In genomic region chr1:33846807-33847206, GRCm38 (mm10) we compare ENCODE assay signal across 23 mouse cellular contexts. TPM values are rescaled to one million over a fixed set of nuclear protein-coding genes. Genes with fewer than 3 reads are reported as not detected.
DNase-seq lines count a peak whose midpoint lies in the region; ATAC-seq and TF ChIP-seq lines count a peak whose summit lies in the region.
"Had no signal": no experiment of that assay in that cellular context is flagged by ENCODE, and none has a peak within 500 bp of the region (broad histone marks: within the 10 kb centered on the region; RNA-seq: fewer than 3 reads in every experiment).

No protein-coding gene starts in this region.

- H3K27ac ChIP-seq in hindbrain, postnatal 0 days, result no peak overlapping the region
- no peak overlapping the region for H3K27ac ChIP-seq in hindbrain, embryonic 10.5 days
- H3K27ac ChIP-seq: forebrain, embryonic 13.5 days; liver, embryonic 13.5 days; stomach, embryonic 15.5 days had no signal

- H3K4me3 ChIP-seq in hindbrain, postnatal 0 days (ENCODE audit: low read length), result no peak overlapping the region
- H3K4me3 ChIP-seq in hindbrain, embryonic 10.5 days, result no peak overlapping the region
- H3K4me3 ChIP-seq: forebrain, embryonic 13.5 days; liver, embryonic 13.5 days; stomach, embryonic 15.5 days had no signal

- 97% methylated on average over 2 of the region's 2 CpGs for WGBS in hindbrain, postnatal 0 days
- 94% methylated on average over 2 of the region's 2 CpGs for WGBS in hindbrain, embryonic 10.5 days

- 0 out of 2 replicates have a peak, but pooled peaks have one; percentile 23 for TF ChIP-seq CTCF in hindbrain, postnatal 0 days (IDR thresholded peaks at IDR 0.05; ENCODE audit: low read depth)

- H3K9me3 ChIP-seq in hindbrain, postnatal 0 days (ENCODE audit: low read length), result no peaks in the 10 kb centered on the region
- H3K9me3 ChIP-seq in hindbrain, embryonic 10.5 days, result no peaks in the 10 kb centered on the region
- H3K9me3 ChIP-seq: forebrain, embryonic 13.5 days; G1E; liver, embryonic 13.5 days; stomach, embryonic 15.5 days had no signal

- H3K4me2 ChIP-seq in hindbrain, postnatal 0 days (ENCODE audit: low read depth, low read length), result no peak overlapping the region
- H3K4me2 ChIP-seq: forebrain, embryonic 13.5 days; liver, embryonic 13.5 days; stomach, embryonic 15.5 days had no signal

- H3K36me3 ChIP-seq in hindbrain, postnatal 0 days (ENCODE audit: insufficient read depth, low read length), result no peaks in the 10 kb centered on the region
- no peaks in the 10 kb centered on the region for H3K36me3 ChIP-seq in hindbrain, embryonic 10.5 days
- H3K36me3 ChIP-seq: G1E; liver, embryonic 13.5 days; stomach, embryonic 15.5 days had no signal

- no peak for DNase-seq in hindbrain, postnatal 0 days (ENCODE audit: low spot score)
- no peak for DNase-seq in hindbrain, embryonic 10.5 days (ENCODE audit: low spot score)
- DNase-seq in 3T3-L1 (ENCODE audit: low read depth, low spot score), result peak; percentile 27
- DNase-seq in 416B (ENCODE audit: low read depth), result peak; percentile 7
- DNase-seq in NIH3T3 (ENCODE audit: low read depth), result peak; percentile 24
- no peak for DNase-seq in ovary, postnatal 14 days (ENCODE audit: low spot score)
- DNase-seq: adrenal gland, postnatal 14 days; cerebellum, adult 11 months; cerebellum, adult 9-10 months; cerebellum, postnatal 36 days; heart, postnatal 14 days; kidney, adult 9 months; kidney, postnatal 10 days; left cerebral cortex, postnatal 4 days; liver, embryonic 13.5 days; lung, adult 2 months; lung, postnatal 10 days; midbrain, embryonic 14.5 days had no signal

- no peak for ATAC-seq in hindbrain, postnatal 0 days
- ATAC-seq: forebrain, embryonic 13.5 days; hindbrain, embryonic 16.5 days; intestine, embryonic 16.5 days had no signal

- no peaks in the 10 kb centered on the region for H3K4me1 ChIP-seq in hindbrain, postnatal 0 days (ENCODE audit: insufficient read depth, low read length)
- no peaks in the 10 kb centered on the region for H3K4me1 ChIP-seq in hindbrain, embryonic 10.5 days (replicated peaks)
- H3K4me1 ChIP-seq: forebrain, embryonic 13.5 days; liver, embryonic 13.5 days; stomach, embryonic 15.5 days had no signal

- no peak overlapping the region for H3K9ac ChIP-seq in hindbrain, postnatal 0 days (replicated peaks; ENCODE audit: low read length)
- H3K9ac ChIP-seq: forebrain, embryonic 13.5 days; liver, embryonic 13.5 days; stomach, embryonic 15.5 days had no signal

- no peaks in the 10 kb centered on the region for H3K27me3 ChIP-seq in hindbrain, postnatal 0 days (ENCODE audit: insufficient read depth, low read length)
- no peaks in the 10 kb centered on the region for H3K27me3 ChIP-seq in hindbrain, embryonic 10.5 days (ENCODE audit: insufficient read depth, poor library complexity, severe bottlenecking)
- H3K27me3 ChIP-seq: forebrain, embryonic 13.5 days; liver, embryonic 13.5 days; stomach, embryonic 15.5 days had no signal

RNA-seq across cellular contexts. Expression of gene Zfp451, which starts 32.4 kb away (rescaled TPM):
- 41.4 and 58.2 TPM in 2 replicates for total RNA-seq in hindbrain, postnatal 0 days (2014; rRNA removed)
- 26.1 and 28.5 TPM in 2 replicates for polyA plus RNA-seq in hindbrain, postnatal 0 days (2015; fragmentation: Nextera tagmentation; extraction: Ambion mirVana)
- polyA plus RNA-seq in hindbrain, embryonic 10.5 days (2016; fragmentation: Nextera tagmentation; extraction: Ambion mirVana), result 29.2 and 30.0 TPM in 2 replicates

Comparison
In these comparisons a context has a peak if more than half of its experiments do, and no peak if none do; other contexts are left out.
1. DNase-seq: peak in 3T3-L1 (single experiment), 416B (single experiment) and NIH3T3 (single experiment); none in hindbrain, postnatal 0 days (single experiment), hindbrain, embryonic 10.5 days (single experiment) and ovary, postnatal 14 days (single experiment).